Mouse (Mus musculus) heart, postnatal 0 days (tissue): Measurements from ENCODE around the gene H2al1i.
"Not testable (repeated sequence)": the region's sequence is repeated elsewhere in the genome, so short reads cannot be mapped to it uniquely, and the experiment has no call there.

Source experiments
- CTCF ChIP-seq: IDR thresholded peaks from 2 replicates; pipeline ENCODE4 v1.5.1; 2016; ENCODE audit warnings: antibody characterized with exemption, control low read depth, low read depth
- EP300 ChIP-seq: IDR thresholded peaks from 2 replicates; pipeline ENCODE4 v1.6.1; 2016; ENCODE audit warnings: antibody characterized with exemption, low read depth

- not testable (repeated sequence) for TF ChIP-seq CTCF, EP300
These were observed 15.9 kb upstream of the H2al1i start, which contains the start of gene H2al1d for GRCm38 (mm10) chrX:11308524-11308923.
